ENCODE assay signal across 17 mouse cellular contexts in the genomic region with DNA sequence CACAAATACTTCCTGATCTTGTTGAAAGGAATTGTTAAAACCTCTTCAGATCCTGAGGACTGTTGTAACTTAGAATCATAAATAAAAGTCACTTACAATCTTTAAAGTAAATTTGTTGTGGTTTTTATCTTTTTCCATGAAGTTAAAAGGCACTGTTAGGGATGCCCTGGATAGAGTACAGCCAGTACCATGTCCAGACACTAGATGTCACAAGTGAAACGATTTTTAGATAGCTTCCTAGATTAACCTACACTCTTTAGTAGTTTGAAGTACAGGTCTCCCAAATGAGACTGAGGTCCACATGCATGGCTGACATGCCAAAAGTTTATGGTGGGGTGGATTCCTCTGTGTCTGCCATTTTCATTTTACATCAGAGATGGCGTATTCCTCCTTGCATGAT. TPM values are rescaled to one million over a fixed set of nuclear protein-coding genes. Genes with fewer than 3 reads are reported as not detected.
A peak's percentile ranks its signal among the peaks of the same experiment; 100 is the strongest.
DNase-seq lines count a peak whose midpoint lies in the region; ATAC-seq and TF ChIP-seq lines count a peak whose summit lies in the region.
"Had no signal": no experiment of that assay in that cellular context is flagged by ENCODE, and none has a peak within 500 bp of the region (broad histone marks: within the 10 kb centered on the region; RNA-seq: fewer than 3 reads in every experiment).

No protein-coding gene starts in this region.

- no peak overlapping the region for H3K27ac ChIP-seq in heart, embryonic 11.5 days (ENCODE audit: low read depth, low read length)
- no peak overlapping the region for H3K27ac ChIP-seq in lung, postnatal 0 days (ENCODE audit: low read length)
- H3K27ac ChIP-seq: heart, embryonic 15.5 days; limb, embryonic 12.5 days had no signal

- no peaks in the 10 kb centered on the region for H3K36me3 ChIP-seq in heart, embryonic 11.5 days (ENCODE audit: control insufficient read depth, insufficient read depth, low read length)
- no peaks in the 10 kb centered on the region for H3K36me3 ChIP-seq in lung, postnatal 0 days (ENCODE audit: insufficient read depth, low read length)
- H3K36me3 ChIP-seq: heart, embryonic 15.5 days; limb, embryonic 12.5 days had no signal

- peak; percentile 11 for DNase-seq in heart, adult 11 months
- DNase-seq in lung, postnatal 0 days (ENCODE audit: low spot score) = peak; percentile 21
- DNase-seq in lung, adult 18-20 months = no peak
- peak; percentile 61 for DNase-seq in MN1 (ENCODE audit: low spot score)
- peak; percentile 29 for DNase-seq in retina, postnatal 1 day
- DNase-seq in layer of hippocampus, postnatal 14 days (ENCODE audit: low spot score in 2 of 2) = no peak
- DNase-seq: adrenal gland, postnatal 25 days; cerebellum, adult 2 months; lung, postnatal 14 days; thymus, postnatal 25 days had no signal

- TF ChIP-seq CTCF in lung, postnatal 0 days (IDR thresholded peaks at IDR 0.05) = peak; percentile 49

- H3K4me2 ChIP-seq in heart, embryonic 11.5 days = no peak overlapping the region
- no peak overlapping the region for H3K4me2 ChIP-seq in lung, postnatal 0 days (replicated peaks; ENCODE audit: low read depth, low read length)
- H3K4me2 ChIP-seq: heart, embryonic 15.5 days; limb, embryonic 12.5 days had no signal

- H3K4me1 ChIP-seq in heart, embryonic 11.5 days (ENCODE audit: control insufficient read depth, insufficient read depth, low read length) = peaks cover 5% of the 10 kb centered on the region
- H3K4me1 ChIP-seq in lung, postnatal 0 days (ENCODE audit: insufficient read depth, low read depth, low read length) = peaks cover 4% of the 10 kb centered on the region; the same call in 1 of the 2 replicates

- H3K27me3 ChIP-seq in heart, embryonic 11.5 days (ENCODE audit: control insufficient read depth, insufficient read depth, low read length) = no peaks in the 10 kb centered on the region
- no peaks in the 10 kb centered on the region for H3K27me3 ChIP-seq in lung, postnatal 0 days (replicated peaks; ENCODE audit: insufficient read depth, low read length)
- H3K27me3 ChIP-seq: heart, embryonic 15.5 days; limb, embryonic 12.5 days had no signal

- H3K4me3 ChIP-seq in heart, embryonic 11.5 days (ENCODE audit: low read depth, low read length) = no peak overlapping the region
- H3K4me3 ChIP-seq in lung, postnatal 0 days (ENCODE audit: low read depth, low read length) = no peak overlapping the region
- H3K4me3 ChIP-seq: heart, embryonic 15.5 days; limb, embryonic 12.5 days; myocyte had no signal

- H3K9ac ChIP-seq in heart, embryonic 11.5 days (ENCODE audit: low read depth, low read length) = no peak overlapping the region
- H3K9ac ChIP-seq in lung, postnatal 0 days (replicated peaks; ENCODE audit: low read depth) = no peak overlapping the region
- H3K9ac ChIP-seq: heart, embryonic 15.5 days; limb, embryonic 12.5 days had no signal

- no peak for TF ChIP-seq EP300 in lung, postnatal 0 days (IDR thresholded peaks at IDR 0.05)

- H3K9me3 ChIP-seq in heart, embryonic 11.5 days (replicated peaks; ENCODE audit: control insufficient read depth, low read length) = no peaks in the 10 kb centered on the region
- no peaks in the 10 kb centered on the region for H3K9me3 ChIP-seq in lung, postnatal 0 days (ENCODE audit: low read length)
- H3K9me3 ChIP-seq: heart, embryonic 15.5 days; limb, embryonic 12.5 days had no signal

- WGBS in heart, embryonic 11.5 days (ENCODE audit: insufficient replicate concordance) = 45% methylated on average over 2 of the region's 2 CpGs
- 42% methylated on average over 2 of the region's 2 CpGs for WGBS in lung, postnatal 0 days

- no peak for ATAC-seq in heart, embryonic 11.5 days (replicated peaks; ENCODE audit: insufficient number of reproducible peaks, low FRiP score, low TSS enrichment)
- ATAC-seq in lung, postnatal 0 days = no peak
- ATAC-seq in erythroid progenitor cell, adult 5-6 weeks (replicated peaks; ENCODE audit: low FRiP score, poor library complexity, severe bottlenecking) = no peak
- ATAC-seq: inflammation-experienced regulatory T-cells, adult 6 months had no signal

RNA-seq across cellular contexts. Expression of gene Spdl1, which starts 2.8 kb away (rescaled TPM):
- polyA plus RNA-seq in heart, embryonic 11.5 days (2014; fragmentation: Nextera tagmentation; extraction: Ambion mirVana) = 19.3 and 19.8 TPM in 2 replicates
- 1.1 and 1.7 TPM in 2 replicates for polyA plus RNA-seq in lung, postnatal 0 days (2015; fragmentation: Nextera tagmentation; extraction: Ambion mirVana)
- 1 to 10 TPM in 1 of 2 experiments, under 1 TPM in 1; 0.88 to 1.0 TPM for total RNA-seq in layer of hippocampus, postnatal 14 days (2021)
- total RNA-seq in erythroid progenitor cell, adult 5-6 weeks (2015; ENCODE audit: low replicate concordance) = 42.5 and 54.5 TPM in 2 replicates
- 65.7 and 131 TPM in 2 replicates for total RNA-seq in erythroid progenitor cell, adult 5-6 weeks (2017; ENCODE audit: low replicate concordance)
- total RNA-seq: gastrocnemius, adult 18-20 months had no signal

RNA-seq across cellular contexts. Expression of gene Dock2, which starts 52.6 kb away (rescaled TPM):
- polyA plus RNA-seq in heart, embryonic 11.5 days (2014; fragmentation: Nextera tagmentation; extraction: Ambion mirVana) = 0.72 and 0.96 TPM in 2 replicates
- polyA plus RNA-seq in lung, postnatal 0 days (2015; fragmentation: Nextera tagmentation; extraction: Ambion mirVana) = 1.8 and 2.0 TPM in 2 replicates
- total RNA-seq in layer of hippocampus, postnatal 14 days (2021) = 1 to 10 TPM; 3.5 to 4.1 TPM
- total RNA-seq in erythroid progenitor cell, adult 5-6 weeks (2015; ENCODE audit: low replicate concordance) = 20.9 and 25.2 TPM in 2 replicates
- total RNA-seq in erythroid progenitor cell, adult 5-6 weeks (2017; ENCODE audit: low replicate concordance) = 14.6 and 21.8 TPM in 2 replicates
- polyA plus RNA-seq: myocyte had no signal

Comparison
In these comparisons a context has a peak if more than half of its experiments do, and no peak if none do; other contexts are left out.
1. DNase-seq: peak in heart, adult 11 months (single experiment), lung, postnatal 0 days (single experiment), MN1 (single experiment) and retina, postnatal 1 day (single experiment); none in lung, adult 18-20 months (0 of 2) and layer of hippocampus, postnatal 14 days (0 of 2).
2. RNA of gene Spdl1, which starts 2.8 kb away (total RNA-seq): 42.5 to 131 TPM in erythroid progenitor cell, adult 5-6 weeks; 0.88 to 1.0 TPM in layer of hippocampus, postnatal 14 days; every median in the first group is over 10 times any median in the second.